Mouse (Mus musculus): Measurements from ENCODE around the gene Asgr1.
A peak's percentile ranks its signal among the peaks of the same experiment; 100 is the strongest.
"Not testable (repeated sequence)": the region's sequence is repeated elsewhere in the genome, so short reads cannot be mapped to it uniquely, and the experiment has no call there.

The Asgr1 gene

DNA sequence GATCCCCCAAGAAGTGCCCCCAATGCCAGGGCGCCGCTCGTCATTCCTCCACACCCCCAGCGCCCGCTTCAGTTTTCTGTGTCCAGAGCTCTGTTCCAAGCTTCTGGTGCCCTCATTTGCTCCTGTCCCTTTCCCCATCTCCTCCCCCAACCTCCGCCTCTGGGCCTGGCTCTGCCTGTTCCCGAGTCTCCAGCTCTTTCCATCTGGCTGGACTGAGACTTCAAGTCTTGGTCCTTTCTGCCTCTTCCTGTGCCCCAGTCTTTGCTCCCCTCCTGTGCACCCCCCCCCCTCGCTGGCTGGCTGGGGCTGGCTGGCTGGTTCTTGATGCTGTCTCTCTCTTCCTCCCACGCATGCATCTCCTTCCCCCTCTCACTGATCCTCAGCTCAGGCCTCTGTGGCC, 26.5 kb upstream of the Asgr1 start:
- DNase-seq, result peak; percentile 42 to 61

DNA sequence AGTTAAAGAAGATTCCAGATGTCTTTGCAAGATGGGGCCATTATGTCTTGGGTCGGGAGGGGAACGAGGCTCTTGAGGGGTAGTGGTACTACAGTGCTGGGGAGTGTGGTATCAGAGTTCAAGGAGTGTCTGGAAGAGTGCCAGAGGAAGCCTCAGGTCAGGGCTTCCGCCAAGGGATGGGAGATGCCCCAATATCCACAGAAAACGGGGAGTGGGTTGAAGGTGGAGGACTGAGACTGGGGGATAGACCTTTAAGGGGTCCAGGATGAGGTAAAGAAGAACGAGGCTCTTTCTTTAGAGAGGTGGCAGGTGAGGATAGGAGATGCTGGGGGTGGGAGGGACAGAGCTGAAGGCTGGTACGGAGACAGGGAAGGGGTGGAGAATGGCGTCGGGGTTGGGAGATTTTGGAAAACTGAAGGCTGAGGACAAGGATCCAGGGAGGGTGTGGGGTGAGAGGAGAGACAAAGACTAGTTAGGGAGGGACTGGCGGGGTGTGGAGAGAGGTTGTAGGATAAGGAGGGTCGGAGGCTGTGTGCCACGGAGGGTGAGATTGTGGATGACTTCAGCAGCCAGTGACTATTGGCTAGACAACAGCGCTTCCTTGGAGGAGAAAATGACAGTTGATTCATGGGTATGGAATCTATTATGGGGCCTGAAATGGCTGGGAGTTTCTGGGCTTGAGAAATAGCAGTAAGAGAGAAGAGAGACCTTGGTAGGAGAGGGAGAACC, 25.3 kb upstream of the Asgr1 start:
- no peak for DNase-seq

DNA sequence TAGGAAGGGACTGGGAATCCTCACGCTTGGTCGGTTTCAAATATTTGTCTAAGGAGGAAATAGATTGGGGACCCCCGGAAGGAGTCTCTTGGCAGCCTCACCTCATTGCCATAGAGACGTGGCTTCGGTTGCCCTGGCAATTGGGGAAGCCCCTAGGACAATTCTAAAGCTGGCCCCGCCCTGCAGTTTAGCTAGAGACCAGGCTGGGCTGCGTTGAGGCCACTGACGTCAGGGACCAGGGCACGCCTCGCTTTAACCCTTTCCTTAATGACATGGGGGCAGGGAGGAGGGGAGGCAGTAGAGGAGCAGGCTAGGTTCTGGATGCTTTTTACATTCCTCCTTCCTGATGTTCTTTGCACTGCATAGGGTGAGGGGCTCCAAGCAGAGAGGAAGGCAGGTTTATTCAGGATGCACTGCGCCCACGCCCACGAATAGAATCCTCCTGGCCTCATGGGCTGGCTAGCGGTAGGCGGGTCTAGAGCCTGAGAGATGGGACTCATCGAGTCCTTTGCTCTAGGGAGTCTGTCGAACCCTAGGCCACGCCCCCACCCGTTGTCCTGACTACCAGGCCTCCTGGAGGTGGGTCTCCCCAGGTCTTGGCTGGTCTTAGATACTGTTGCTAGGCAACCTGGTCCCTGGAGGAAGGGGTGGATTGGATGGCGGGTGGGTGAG, 24.6 kb upstream of the Asgr1 start:
- DNase-seq, result peak; percentile 82 to 87

DNA sequence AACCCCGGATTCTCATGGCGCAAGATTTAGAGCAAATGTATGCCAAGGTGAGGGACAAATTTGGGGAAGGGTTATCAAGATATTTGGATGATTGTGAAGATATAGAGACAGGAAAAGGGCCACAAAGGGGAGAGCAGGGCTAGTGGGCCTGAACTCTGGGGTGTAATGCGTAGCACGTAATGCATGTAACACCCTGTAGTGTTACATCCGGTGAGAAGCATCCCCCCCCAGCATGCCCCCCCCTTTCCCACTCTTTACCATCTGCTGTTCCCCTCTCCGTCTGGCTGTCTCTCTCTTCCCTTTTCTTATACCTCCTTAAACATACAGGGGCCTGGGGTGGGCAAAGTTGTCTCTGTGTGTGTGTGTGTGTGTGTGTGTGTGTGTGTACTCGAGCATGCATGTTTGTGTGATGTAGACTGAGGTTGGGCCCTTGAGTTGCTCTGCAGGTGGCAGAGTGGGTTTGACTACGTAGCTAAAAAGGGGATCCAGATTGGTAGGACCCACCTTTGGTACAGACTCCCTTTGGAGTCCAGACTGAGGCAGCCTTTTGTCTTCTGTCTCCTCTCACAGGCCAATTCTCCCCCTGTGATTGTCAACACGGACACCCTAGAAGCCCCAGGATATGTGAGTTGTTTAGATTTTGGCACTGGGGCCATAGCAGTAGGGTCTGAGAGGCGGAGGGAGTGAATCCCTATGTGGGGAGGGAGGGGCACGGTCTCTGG, 23.9 kb upstream of the Asgr1 start:
- no peak for DNase-seq

DNA sequence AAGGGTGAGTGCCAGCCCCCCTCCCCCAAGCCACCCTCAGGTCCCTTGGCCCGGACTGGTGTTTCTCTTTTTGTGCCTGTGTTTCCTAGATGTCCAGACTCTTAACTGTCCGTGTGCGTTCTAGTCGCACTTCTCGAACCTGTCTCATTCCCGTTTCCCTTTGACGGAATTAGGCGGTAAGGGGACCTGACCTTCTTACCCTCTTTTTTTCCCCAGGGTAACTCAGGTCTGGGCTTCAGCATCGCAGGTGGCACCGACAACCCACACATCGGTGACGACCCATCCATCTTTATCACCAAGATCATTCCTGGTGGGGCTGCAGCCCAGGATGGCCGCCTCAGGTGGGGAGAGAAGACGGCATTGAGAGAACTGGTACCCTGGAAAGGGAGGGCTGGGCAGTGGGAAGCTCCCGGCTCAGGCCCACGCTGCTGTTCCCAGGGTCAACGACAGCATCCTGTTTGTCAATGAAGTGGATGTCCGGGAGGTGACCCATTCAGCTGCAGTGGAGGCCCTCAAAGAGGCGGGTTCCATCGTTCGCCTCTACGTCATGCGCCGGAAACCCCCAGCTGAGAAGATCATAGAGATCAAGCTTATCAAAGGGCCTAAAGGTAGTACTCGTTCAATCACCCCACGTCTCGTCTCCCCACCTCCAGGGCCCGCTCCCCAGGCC, 23.1 kb upstream of the Asgr1 start:
- DNase-seq, result no peak

DNA sequence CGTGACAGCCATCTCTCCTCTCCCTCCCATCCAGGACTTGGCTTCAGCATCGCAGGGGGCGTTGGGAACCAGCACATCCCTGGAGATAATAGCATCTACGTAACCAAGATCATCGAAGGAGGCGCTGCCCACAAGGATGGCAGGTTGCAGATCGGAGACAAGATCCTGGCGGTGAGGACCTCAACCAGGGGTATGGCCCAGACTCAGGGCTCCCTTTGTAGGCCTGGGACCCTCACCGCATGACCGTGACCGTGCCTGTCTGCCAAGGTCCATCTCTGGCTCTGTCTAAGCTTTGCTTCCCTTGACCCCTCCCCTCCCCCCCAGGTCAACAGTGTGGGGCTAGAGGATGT, 22.6 kb upstream of the Asgr1 start:
- DNase-seq, result no peak

DNA sequence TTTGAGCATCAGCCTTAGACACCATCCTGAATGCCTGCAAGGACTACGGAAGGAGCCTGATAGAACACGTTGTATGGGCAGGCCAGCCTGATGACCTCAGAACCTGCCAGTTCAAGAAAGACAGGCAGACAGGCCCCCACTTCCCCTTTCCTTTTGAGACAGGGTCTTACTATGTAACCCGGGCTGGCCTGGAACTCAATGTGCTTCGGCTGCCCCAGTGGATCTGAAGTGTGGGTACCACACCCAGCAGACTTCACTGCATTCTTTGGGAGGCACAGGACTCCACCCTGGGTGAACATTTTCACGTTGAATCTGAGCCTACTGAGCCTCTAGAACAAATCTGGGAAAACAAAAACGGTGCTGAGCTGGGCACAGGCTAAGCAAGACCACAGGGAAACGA, 15.7 kb upstream of the Asgr1 start:
- no peak for DNase-seq

DNA sequence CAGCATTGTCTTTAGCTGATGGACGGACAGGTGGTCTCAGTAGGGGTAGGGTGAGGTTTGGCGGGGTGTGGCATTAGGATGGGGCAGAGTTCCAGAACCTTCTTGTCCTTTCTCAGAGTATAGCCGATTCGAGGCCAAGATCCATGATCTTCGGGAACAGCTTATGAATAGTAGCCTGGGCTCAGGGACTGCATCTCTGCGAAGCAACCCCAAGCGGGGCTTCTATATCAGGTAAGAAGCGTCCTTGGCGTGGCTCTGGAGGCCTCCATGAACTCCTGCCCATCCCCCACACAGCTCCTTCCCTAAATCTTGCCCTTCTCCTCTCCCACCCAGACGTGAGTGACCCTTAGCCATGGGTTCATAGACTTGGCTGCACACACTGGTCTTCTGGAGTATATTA, 14.3 kb upstream of the Asgr1 start:
- DNase-seq, result no peak

DNA sequence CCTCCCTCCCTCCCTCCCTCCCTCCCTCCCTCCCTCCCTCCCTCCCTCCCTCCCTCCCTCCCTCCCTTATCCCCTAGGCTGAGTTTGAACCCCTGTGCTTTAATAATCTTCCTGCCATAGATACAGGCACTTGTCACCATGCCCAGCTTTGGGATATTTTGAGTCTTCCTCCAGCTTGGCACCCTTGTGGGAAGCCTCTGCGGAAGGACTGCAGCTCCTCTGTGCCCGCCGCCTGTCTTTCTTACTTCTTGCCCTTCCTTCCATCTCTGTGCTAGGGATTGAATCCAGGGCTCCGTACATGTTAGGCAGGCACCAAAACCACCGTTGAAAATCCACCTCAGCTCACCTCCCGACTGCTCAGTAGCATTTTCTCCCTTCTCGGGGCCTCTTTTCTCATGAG, 13.7 kb upstream of the Asgr1 start:
- no peak for DNase-seq

DNA sequence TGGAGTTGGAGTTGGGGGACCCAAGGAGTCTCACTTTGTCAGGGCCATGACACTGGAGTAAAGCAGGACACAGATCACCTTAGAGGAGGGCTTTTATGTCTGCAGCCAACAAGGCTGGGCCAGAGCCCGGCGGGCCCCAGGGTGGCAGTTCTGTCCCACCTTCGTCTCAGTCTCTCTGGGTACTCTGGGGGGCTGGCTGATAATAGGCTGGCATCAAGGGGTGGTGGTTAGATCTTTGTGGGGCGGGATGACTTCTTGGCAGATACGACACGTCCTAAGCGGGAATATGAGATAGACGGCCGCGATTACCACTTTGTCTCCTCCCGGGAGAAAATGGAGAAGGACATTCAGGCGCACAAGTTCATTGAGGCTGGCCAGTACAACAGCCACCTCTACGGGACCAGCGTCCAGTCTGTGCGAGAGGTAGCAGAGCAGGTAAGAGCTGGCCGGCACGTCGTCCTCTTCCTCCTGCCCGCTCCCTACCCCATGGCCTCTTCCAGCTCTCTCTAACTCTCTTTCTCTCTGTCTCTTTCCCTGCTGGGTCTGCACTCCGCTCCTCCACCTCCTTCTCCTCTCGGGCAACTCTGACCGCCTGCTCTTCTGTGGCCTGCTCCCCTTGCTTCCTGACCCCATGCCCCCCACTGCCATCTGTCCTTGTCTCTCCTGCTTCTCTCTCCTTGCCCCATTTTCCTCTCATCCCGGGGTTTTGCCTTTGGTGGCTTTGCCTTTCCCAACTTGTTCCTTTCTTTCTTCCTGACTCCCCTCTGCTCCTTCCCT, 11.4 kb upstream of the Asgr1 start:
- no peak for DNase-seq

DNA sequence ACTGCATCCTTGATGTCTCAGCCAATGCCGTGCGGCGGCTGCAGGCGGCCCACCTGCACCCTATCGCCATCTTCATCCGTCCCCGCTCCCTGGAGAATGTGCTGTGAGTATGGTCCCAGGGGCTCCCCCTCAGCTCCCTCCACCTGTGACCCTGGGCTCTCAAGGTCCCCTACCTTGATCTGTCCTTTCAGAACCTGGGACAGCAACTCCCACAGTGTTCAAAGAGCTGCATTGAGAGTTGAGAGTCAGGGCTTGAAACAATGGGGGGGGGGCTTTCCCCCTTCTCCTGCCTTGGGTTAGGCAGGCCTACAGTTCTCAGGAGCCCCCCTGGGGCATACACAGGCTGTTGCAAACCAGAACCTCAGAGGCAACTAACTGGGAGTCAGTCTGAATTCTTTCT, 10.2 kb upstream of the Asgr1 start:
- DNase-seq, result no peak

DNA sequence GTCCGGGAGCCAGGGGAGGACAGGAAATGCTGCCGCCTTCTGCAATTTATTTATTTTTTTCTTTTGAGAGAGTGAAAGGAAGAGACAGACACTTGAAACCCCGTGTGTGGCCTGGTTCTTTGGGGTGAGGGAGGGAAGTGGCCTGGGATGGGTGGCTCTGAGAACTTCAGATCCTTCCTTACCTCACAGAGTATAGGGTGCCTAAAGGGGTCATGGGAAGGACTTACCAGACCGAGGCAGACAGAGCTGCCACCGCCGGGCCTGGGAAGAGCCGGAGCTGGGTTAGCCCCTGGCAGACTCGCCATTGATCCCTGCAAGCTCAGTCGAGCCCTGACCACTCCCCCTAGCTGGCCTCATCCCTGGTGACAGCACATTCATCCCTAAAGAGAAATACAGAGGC, 8.4 kb upstream of the Asgr1 start:
- no peak for DNase-seq

DNA sequence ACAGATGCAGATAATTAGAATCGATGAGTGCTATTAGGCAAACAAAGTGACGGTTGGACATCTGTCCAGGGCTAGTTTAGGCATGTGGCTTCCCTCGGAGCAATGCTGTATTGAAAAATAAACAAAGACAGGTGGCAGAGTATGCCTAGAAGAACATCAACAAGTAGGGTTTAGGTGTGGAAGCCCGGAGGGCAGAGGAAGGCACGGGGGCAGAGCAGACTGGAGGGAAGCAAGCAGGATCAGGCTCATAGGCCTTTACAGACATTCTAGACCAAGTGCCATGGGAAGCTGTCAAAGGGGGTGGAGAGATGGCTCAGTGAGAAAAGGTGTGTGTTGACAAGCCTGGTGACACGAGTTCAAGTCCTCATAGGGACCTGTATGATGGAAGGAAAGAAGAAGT, 4.5 kb upstream of the Asgr1 start:
- DNase-seq, result no peak

DNA sequence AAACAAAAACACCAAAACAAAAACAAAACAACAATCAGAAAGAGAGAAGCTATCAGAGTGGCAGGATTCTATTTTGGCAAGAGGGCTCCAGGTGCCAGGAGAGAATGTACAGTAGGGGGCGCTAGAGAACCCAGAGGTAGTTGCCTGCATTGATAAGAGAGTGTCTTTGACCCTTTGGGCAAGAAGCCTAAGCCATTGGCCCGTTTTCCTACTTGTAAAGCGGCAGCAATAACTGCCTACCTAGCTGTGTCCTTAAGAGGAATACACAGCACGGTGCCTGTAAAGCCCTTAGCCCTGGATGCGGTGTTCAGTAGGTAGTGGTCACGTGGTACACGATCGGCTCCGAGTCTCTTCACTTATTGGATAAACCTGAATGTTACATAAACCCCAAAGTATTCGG, 4.1 kb upstream of the Asgr1 start:
- DNase-seq, result no peak

DNA sequence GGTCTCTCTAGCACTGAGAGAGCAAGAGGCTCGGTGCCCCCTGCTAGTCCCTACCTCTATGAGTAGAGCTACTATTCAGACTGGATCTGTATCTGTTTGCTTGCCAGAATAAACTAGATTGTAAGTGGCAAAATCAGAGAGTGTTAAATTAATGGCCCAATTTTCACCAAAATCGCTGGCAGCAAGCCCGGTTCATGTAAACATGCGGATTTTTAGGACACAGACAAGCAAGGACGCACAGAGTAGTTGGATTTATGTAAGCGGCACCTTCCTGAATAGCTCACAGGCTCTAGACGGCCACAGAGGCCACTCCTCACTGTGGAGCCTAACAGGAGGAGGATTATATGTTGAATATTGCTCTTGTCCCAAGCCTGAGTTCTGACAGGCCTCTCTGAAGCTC, 729 bp upstream of the Asgr1 start:
- no peak for DNase-seq

DNA sequence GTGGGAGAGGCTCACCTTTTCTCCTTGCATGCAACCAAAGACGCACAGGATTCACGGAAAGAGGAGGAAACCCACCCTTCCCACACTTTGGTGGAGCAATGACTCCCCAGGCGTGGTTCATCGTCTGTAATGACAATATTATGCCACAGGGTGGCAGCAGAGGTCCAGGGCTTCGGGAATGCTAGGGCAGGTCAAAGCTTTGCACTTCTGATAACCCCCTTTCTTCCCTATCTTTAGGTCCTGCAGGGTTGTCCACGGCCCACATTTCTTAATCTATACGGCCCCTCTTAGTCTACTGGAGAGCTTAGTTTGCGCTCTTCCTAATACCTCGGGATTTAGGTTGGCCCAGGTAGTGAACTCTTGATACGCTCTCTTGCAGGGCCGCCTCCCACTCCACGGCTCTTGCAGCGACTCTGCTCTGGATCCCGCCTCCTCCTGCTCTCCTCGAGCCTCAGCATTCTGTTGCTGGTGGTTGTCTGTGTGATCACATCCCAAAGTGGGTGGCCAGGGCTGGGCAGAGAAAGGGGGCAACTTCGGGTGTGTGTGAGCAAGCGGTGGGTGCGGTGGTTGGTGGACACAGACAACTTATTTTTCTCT, 1.8 kb downstream of the Asgr1 start:
- peak; percentile 82 to 84 for DNase-seq

DNA sequence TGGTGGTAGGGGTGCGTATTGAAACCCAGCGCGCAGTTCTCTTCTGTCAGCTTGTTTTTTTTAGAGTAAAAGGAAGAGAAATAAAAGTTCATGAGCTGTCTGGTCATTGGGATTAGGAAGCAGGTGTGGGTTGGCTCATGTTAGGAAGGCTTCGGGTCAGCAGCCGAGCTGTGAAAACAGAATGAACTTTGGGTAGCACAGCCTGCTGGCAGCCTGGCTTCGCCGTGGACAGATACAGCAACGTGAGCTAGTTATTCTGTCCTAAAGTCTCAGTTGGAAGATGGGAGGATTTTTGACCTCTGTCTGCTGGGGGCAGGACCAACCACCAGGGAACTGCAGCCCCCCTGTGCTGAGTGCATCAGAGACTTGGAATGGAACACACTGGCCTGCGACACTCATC, 3.9 kb downstream of the Asgr1 start:
- peak in 1 of 2 experiments; percentile 44 for DNase-seq

DNA sequence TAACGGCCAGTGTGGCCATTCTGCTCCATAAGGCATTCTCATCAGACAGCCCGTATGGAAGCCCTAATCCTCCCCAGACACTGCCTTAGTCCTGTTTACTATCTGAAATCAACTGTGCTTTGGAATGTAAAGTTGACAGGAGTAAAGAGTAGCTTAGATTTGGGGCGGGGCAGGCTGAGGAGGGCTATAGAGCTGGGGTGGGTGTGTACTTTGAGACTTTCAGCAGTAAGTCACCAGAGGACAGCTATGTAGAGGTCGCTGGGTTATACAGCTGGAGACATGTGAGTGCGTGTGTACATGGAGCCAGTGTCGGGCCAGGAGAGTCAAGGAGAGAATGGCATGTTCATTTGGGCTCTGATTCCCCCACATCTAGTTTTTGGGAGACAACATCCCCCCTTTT, 6.0 kb downstream of the Asgr1 start:
- no peak for DNase-seq

DNA sequence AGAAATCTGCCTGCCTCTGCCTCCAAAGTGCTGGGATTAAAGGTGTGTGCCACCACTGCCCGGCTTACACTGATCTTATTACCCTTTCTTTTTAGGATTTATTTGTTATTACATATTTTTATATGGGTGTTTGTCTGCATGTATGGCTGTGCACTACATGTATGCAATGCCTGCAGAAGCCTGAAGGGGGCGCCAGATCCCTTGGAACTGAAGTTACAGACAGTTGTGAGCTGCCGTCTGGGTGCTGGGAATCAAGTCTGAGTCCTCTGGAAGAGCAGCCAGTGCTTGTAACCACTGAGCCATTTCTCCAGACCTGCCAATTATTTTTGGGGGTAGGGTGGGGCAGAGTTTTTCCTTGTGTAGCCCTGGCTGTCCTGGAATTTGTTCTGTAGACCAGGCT, 9.2 kb downstream of the Asgr1 start:
- no peak for DNase-seq

DNA sequence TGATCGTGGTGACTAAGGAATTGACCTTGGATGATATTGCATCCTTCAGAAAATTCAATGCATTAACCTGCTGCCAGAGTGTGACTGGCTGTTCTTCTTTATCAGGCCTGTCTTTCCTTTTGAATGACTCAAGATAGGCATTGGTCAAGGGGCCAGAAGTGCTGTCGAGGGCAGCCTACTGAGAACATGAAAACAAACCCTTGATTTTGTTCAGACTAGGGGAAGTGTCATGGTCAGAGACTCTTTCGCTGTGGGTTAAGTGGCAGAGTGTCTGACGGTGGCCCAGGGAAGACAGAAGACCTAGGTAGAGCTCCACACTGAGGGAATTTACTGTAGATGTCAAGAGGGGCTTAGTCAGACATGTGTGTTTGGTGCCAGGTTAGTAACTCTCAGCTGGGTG, 12.8 kb downstream of the Asgr1 start:
- no peak for DNase-seq

DNA sequence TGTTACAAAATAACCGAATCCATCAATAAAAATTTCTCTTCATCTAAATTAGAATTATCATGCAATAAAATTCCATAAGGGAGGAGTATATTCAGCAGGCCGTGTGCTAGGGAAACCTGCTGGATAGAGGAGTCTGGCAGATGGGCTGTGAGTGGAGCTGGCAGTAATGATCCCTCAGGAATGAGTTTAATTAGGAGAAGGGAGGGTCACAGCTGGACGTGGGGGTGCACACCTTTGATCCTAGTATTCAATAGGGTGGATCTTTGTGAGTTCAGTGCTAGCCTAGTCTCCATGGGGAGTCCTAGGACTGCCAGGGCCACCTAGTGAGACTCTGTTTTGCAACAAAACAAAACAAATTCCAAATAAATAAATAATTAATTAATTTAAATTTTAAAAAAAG, 14.4 kb downstream of the Asgr1 start:
- no peak for DNase-seq

DNA sequence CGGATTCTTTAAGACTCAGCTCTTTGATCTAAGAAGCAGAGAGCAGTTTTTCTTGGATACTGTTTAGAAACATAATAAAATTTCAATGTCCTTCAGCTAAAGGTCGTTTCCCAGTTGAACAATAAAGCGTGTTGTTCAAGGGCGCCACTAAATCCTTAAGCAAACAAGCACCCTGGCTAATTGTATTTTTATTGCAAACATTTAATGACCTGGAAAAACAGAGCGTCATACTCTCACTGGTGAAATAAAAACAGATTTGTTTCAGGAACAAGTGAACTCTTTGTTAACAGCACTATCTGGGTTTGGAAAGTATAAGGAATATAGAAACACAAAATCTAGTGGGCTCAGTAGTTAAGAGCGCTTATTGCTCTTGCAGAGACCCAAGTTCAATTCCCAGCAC, 16.2 kb downstream of the Asgr1 start:
- no peak for DNase-seq

DNA sequence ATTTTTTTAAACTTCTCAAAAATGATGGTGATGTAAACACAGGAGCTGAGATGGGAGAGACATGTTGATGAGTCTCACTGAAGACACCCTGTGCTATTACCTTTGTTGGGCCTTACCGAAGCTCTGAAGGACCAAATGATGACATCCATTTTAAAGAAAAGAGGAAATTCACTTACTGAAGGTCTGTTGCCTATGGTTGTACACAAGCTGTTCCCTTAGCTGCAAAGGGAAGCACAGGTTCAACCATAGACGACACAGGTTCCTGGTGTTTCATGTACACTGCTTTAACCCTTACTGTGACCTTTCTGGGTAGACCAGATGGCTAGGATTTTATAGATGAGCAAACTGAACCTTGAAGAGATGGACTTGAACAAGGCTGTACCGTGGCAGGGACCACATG, 16.7 kb downstream of the Asgr1 start:
- DNase-seq, result not testable (repeated sequence)
